Mouse (Mus musculus) megakaryocyte progenitor cell, adult 5-6 weeks (primary cell): ENCODE data around the gene Amh. TPM values are rescaled to one million over a fixed set of nuclear protein-coding genes. Genes with fewer than 3 reads are reported as not detected.

ENCODE experiments used
- ATAC-seq: replicated peaks from 2 replicates; pipeline ENCODE4 v1.8.0; 2016; ENCODE audit warnings: mild to moderate bottlenecking, moderate TSS enrichment, inconsistent platforms; ENCODE audit not compliant: poor library complexity
- total RNA-seq, 2 experiments: library from RNA; stranded (forward) in 1 of 2; stranded (reverse) in 1 of 2; fragments of 157-497, 149-512 nt in 1 of 2; fragments of 200-1000 nt in 1 of 2; gene quantifications; 2 replicates each; pipeline versions ENCODE4 v1.2.3 to v1.2.4; 2015 to 2017

Gene Amh
- total RNA-seq, 2 experiments from 2014 or later, result not detected

DNA sequence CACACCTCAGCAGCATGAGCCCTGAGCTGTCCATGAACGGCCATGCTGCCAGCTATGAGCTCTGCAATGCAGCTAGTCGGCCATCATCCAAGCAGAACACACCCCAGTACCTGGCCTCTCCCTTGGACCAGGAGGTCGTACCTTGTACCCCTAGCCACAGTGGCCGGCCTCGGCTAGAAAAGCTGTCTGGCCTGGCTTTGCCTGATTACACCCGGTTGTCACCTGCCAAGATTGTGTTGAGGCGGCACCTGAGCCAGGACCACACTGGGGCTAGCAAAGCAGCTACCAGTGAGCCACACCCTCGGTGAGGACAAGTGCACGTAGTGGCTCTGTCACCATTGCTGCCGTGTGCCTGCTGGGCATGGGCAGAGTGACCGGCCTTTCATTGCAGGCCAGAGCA is 19.1 kb upstream of the Amh start:
- no peak for ATAC-seq

GRCm38 (mm10) chr10:80787517-80787916 is 17.5 kb upstream of the Amh start:
- no peak for ATAC-seq

GRCm38 (mm10) chr10:80790761-80791404 is 14.2 kb upstream of the Amh start:
- ATAC-seq, result no peak

DNA sequence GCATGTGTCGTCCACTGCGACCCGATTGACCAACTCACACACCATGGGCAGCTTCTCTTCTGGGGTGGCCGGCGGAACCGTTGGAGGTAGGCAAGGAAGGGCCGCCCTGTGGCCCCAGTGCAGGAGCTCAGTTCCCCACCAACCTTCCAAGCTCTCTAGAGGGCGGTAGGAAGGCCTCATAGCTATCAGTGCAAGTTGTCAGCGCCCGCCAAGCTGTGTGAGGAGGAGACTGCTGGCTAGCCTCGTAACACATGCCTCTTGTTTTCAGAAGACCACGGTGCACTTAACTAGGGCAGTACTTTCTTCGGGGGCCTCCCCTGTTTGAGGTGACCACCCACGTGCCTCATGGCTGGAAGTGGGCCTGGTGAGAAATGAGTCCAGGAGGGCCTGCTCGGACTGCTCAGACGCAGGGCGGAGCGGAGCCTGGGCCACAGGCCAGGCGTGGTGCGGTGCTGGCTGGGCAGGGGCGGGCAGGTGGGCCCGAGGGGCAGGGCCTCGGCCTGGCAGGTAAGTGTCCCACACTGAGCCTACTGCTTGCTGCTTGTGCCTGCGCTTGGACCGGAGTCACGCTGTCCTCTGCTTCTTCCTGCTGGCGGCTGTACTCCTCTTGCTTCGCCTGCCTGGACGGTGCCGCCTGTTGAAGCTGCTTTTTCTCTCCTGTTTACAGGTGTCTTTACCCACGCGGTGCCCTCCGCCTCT is 13.4 kb upstream of the Amh start:
- ATAC-seq, result peak; percentile 38

- peak; percentile 9 for ATAC-seq
Observed at GRCm38 (mm10) chr10:80792175-80793032, 12.6 kb upstream of the Amh start.

- ATAC-seq, result no peak
Observed at GRCm38 (mm10) chr10:80793033-80793784, 11.8 kb upstream of the Amh start.

- no peak for ATAC-seq
Observed at GRCm38 (mm10) chr10:80793803-80794202, 11.2 kb upstream of the Amh start.

GRCm38 (mm10) chr10:80794750-80795149 is 10.3 kb upstream of the Amh start:
- no peak for ATAC-seq

- ATAC-seq, result no peak
Observed at GRCm38 (mm10) chr10:80796307-80796848, 8.7 kb upstream of the Amh start.

- ATAC-seq, result peak; percentile 32
Observed at GRCm38 (mm10) chr10:80797186-80798149, 7.6 kb upstream of the Amh start.

DNA sequence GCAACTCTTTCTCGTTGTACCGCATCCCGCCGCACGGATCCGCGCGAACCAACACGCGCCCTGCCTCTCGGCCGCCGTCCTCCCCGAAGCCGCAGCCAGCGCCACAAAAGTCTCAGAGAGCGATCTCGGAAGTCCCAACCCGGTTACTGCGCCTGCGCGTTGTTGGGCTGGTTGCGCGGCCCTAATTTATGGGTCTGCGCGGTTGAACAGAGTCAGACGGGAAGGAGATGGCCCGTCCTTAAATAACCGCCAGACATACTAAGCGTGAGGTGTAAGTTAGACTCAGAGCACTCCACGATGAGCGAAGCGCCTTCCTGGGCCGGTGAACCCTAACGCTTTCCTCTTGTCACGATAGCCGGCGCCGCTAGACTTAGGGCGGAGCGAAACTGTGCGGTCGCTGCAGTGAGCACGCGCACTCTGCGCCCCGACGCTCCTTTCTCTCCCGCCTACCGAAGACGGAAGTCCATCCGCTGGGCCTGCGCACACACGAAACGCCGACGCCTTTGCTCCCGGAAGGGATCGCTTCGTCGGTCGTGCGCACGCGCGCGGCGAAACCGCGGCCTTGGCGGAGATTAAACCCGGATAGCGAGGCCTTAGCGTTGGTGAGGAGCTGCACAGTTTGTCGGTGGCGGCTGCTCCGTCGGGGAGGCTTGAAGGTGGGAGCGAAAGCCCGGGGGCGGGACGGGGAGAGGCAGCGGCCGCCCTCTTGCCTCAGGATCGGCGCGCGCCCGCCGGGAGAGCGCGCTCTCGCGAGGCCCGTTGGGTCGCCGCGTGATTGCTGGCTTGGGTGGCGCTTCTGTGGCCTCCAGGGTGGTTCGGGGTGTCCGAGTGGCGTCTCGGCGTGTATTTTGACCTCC is 6.7 kb upstream of the Amh start, which contains the start of the genes Sf3a2 and Plekhj1:
Sf3a2 (plus strand) TSS at position 49 of the 857 bp plus-strand sequence.
Plekhj1 (minus strand) TSS at position 477 of the 857 bp plus-strand sequence.
- peak; percentile 84 for ATAC-seq

DNA sequence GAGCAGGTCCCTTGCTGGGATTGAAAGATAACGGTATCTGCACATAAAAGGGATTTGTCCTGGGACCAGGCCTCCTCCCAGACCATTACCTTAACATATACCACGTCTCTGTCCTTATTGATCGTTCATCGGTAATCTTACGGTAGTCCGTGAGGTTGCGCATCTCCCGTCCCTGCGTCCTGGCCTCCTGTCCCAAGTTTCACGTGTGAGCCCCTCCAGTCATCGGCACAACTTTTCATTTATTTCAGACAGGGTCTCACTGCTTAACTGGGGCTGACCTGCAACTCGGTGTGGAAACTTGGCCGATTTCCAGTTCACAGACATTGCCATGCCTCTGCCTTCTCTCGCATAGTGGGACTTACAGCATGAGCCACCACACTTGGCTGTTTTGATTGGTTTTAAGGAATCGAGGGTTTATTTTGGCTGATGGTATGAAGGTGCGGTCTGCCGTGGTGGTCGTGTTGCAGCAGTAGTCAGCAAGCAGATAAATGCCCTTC is 5.9 kb upstream of the Amh start:
- ATAC-seq, result no peak

- ATAC-seq, result no peak
Observed at GRCm38 (mm10) chr10:80802204-80802912, 2.7 kb upstream of the Amh start.

DNA sequence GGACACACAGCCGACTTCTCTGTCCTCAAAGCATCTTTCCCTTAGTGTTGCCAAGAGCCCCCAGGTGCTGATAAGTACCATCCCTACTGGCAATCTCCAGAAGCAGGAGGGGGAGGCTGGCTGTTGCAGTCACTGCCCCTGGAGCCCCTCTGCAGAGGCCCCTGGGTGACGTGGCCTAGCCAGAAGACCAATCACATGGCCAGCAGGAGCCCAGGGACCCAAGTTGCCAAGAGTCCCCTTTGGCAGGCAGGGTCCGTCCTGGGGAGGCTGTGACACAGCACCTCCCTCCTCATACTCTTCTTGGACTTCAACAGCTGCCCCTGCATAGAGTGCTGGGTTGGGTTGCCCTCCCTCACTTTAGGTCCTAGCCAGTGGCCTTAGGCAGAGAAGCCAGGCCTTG is 2.0 kb upstream of the Amh start:
- no peak for ATAC-seq

DNA sequence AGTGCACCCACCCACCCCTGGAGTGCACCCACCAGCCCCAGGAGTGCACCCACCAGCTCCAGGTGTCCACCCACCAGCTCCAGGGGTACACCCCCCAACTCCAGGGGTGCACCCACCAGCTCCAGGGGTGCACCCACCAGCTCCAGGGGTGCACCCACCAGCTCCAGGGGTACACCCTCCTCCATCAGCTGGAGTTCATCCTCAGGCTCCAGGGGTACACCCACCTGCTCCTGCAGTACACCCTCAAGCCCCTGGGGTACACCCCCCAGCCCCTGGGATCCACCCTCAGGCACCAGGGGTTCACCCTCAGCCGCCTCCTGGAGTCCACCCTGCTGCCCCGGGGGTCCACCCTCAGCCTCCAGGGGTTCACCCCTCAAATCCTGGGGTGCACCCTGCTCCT is 703 bp upstream of the Amh start:
- ATAC-seq, result no peak

DNA sequence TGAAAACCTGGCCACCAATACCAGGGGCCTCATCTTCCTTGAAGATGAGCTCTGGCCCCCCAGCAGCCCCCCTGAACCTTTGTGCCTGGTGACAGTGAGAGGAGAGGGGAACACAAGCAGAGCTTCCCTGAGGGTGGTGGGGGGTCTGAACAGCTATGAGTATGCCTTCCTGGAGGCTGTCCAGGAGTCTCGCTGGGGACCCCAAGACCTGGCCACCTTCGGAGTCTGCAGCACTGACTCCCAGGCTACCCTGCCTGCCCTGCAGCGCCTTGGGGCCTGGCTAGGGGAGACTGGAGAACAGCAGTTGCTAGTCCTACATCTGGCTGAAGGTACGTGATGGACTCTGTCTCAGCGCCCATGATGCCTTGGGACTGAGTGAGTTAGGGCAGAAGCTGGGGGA is 279 bp downstream of the Amh start:
- ATAC-seq, result no peak

DNA sequence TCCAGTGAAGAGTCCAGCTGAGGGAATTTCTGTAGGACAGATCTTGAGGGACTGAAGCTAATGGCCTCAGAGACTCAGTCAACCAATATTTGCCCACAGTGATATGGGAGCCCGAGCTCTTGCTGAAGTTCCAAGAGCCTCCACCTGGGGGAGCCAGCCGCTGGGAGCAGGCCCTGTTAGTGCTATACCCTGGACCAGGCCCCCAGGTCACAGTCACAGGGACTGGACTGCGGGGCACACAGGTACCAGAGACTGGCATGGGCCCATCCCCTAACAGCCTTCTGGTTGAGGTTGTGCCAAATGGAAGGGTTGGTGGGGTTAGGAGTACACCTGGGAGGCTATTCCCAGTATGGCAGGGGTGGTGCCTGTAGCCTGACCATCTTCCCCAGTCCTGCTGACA is 882 bp downstream of the Amh start:
- peak; percentile 77 for ATAC-seq
